Mouse (Mus musculus): ENCODE measurements around the gene Il1r1.

GRCm38 (mm10) chr1:40263122-40263498, 38.2 kb downstream of the Il1r1 start:
- no peak for TF ChIP-seq MXI1 (IDR thresholded peaks at IDR 0.05; ENCODE audit: low read depth, low read length)
- no peak for TF ChIP-seq TCF12 (IDR thresholded peaks at IDR 0.05; ENCODE audit: low read depth, low read length)
- TF ChIP-seq GATA1 (IDR thresholded peaks at IDR 0.05; ENCODE audit: low read depth, low read length) = no peak
- no peak for TF ChIP-seq CTCF (IDR thresholded peaks at IDR 0.05 in 2 of 3, conservative IDR thresholded peaks at IDR 0.05 in 1 of 3; ENCODE audit: control insufficient read depth in 1 of 3, insufficient read depth in 1 of 3, low read depth in 2 of 3, low read length in 3 of 3, poor library complexity in 1 of 3, severe bottlenecking in 1 of 3)
- no peak for TF ChIP-seq POLR2A (IDR thresholded peaks at IDR 0.05; ENCODE audit: control insufficient read depth in 1 of 2, insufficient read depth in 1 of 2, low read depth in 1 of 2, low read length in 2 of 2, poor library complexity in 1 of 2)

Data from MEL (cell line).